Mouse (Mus musculus) adrenal gland, postnatal 10 days (tissue): Measurements from ENCODE around the gene Acta2. TPM values are rescaled to one million over a fixed set of nuclear protein-coding genes. Genes with fewer than 3 reads are reported as not detected.
A peak's percentile ranks its signal among the peaks of the same experiment; 100 is the strongest.
"Not testable (repeated sequence)": the region's sequence is repeated elsewhere in the genome, so short reads cannot be mapped to it uniquely, and the experiment has no call there.

Experiments used
- DNase-seq: peaks from one replicate; pipeline ENCODE4 v3.0.0; 2021; ENCODE audit warnings: mixed read lengths
- total RNA-seq, 2 experiments: library from RNA; stranded (reverse); gene quantifications; 2 replicates each; pipeline ENCODE4 v1.2.3; 2021

Gene Acta2
- total RNA-seq, 2 experiments from 2014 or later, result 69.7 to 135 TPM

- DNase-seq, result no peak
These were observed 34.5 kb downstream of the Acta2 start for GRCm38 (mm10) chr19:34220732-34221380.

- DNase-seq, result no peak
These were observed 36.0 kb downstream of the Acta2 start for GRCm38 (mm10) chr19:34219260-34219968.

- no peak for DNase-seq
These were observed 37.6 kb downstream of the Acta2 start for GRCm38 (mm10) chr19:34217761-34218160.

- DNase-seq, result no peak
These were observed 38.4 kb downstream of the Acta2 start for GRCm38 (mm10) chr19:34216956-34217355.

- DNase-seq, result no peak
These were observed 41.3 kb downstream of the Acta2 start for GRCm38 (mm10) chr19:34214136-34214535.

GRCm38 (mm10) chr19:34213251-34213645, 42.1 kb downstream of the Acta2 start:
- no peak for DNase-seq

GRCm38 (mm10) chr19:34212489-34213250, 42.7 kb downstream of the Acta2 start:
- no peak for DNase-seq

- no peak for DNase-seq
These were observed 44.5 kb downstream of the Acta2 start for GRCm38 (mm10) chr19:34210841-34211240.

GRCm38 (mm10) chr19:34209930-34210581, 45.3 kb downstream of the Acta2 start:
- no peak for DNase-seq

- no peak for DNase-seq
These were observed 46.4 kb downstream of the Acta2 start for GRCm38 (mm10) chr19:34209031-34209430.

- no peak for DNase-seq
These were observed 48.5 kb downstream of the Acta2 start for GRCm38 (mm10) chr19:34206760-34207440.

GRCm38 (mm10) chr19:34206128-34206527, 49.3 kb downstream of the Acta2 start:
- not testable (repeated sequence) for DNase-seq

- DNase-seq, result no peak
These were observed 52.7 kb downstream of the Acta2 start for GRCm38 (mm10) chr19:34202668-34203067.

GRCm38 (mm10) chr19:34199488-34199887, 55.9 kb downstream of the Acta2 start:
- DNase-seq, result no peak

GRCm38 (mm10) chr19:34198901-34199300, 56.5 kb downstream of the Acta2 start:
- DNase-seq, result no peak

GRCm38 (mm10) chr19:34198066-34198465, 57.3 kb downstream of the Acta2 start:
- DNase-seq, result no peak

GRCm38 (mm10) chr19:34195031-34195430, 60.4 kb downstream of the Acta2 start:
- DNase-seq, result no peak

- DNase-seq, result no peak
These were observed 61.2 kb downstream of the Acta2 start for GRCm38 (mm10) chr19:34194132-34194745.

GRCm38 (mm10) chr19:34193683-34194082, 61.7 kb downstream of the Acta2 start:
- no peak for DNase-seq

- DNase-seq, result peak; percentile 51
These were observed 62.2 kb downstream of the Acta2 start for GRCm38 (mm10) chr19:34193149-34193548.
